Mouse (Mus musculus): ENCODE measurements around the gene Dohh. TPM values are rescaled to one million over a fixed set of nuclear protein-coding genes. Genes with fewer than 3 reads are reported as not detected.

Dohh gene
- polyA plus RNA-seq, 1 experiment from 2014 or later, result 71.9 TPM

DNA sequence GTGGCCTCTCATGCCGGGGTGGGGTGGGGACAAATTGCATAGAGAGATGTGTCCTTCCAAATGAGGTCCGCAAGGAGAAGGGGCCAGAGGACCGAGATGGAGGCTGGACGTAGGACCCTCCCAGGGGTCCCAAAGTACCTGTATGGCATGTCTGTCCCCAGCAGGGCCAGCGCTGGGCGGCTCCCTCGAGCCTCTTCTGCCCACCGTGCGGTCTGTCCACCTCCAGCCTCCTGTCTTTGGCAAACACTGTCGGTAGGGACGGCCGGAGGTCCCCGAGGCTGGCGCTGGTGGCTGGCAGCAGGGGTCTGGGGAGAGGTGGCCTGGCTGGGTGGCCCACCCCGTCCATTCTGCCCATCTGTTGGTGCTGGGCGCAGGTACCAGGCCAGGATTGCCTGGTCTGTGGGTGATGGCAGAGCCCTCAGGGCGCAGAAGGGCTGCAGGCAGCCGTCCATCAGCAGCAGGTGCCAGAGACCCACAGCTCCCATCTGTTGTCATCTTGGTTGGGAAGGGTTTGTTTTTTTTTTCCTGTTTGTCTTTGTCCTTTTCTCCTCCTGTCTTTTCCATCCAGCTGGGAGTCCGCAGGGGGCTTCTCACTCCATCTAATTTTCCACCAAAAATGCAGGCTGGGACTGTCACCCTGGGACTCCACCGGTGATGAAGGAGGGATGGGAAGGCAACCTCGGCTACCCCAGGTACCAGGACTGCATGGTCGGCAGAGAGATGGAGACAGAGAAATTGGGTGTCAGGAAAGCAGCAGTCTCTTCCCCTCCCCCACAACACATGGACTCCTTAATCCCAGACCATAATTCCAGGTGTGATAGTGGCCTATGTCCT, 16.4 kb downstream of the Dohh start:
- peak overlapping the region; percentile 94 for H3K27ac ChIP-seq
- no peak for ATAC-seq (ENCODE audit: insufficient number of reproducible peaks, insufficient read depth, low FRiP score, low TSS enrichment, low read depth)
- H3K9ac ChIP-seq (replicated peaks), result no peak overlapping the region
- no peaks in the 10 kb centered on the region for H3K9me3 ChIP-seq
- H3K4me3 ChIP-seq (replicated peaks), result no peak overlapping the region
- WGBS, result 50% methylated on average over 22 of the region's 22 CpGs
- peaks cover 29% of the 10 kb centered on the region for H3K27me3 ChIP-seq
- H3K4me1 ChIP-seq (replicated peaks), result peaks cover 64% of the 10 kb centered on the region
- peaks cover 50% of the 10 kb centered on the region for H3K36me3 ChIP-seq
- peak overlapping the region; percentile 32 for H3K4me2 ChIP-seq

DNA sequence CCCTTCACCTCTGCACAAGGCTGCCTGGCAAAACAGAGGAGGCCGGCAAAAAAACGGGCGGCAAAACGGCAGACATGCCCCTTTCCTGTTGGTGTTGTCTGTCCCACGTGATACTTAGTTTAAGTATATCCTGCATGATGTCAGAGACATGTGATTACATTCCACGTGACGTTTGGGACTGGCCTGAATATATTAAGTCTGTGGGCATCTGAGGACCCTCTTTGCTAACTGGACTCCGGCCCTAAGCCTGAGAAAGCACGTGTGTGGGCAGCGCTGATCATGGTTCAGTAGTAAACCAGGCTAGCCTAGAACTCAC, 16.9 kb downstream of the Dohh start:
- Histone ChIP-seq H3K27me3 (peaks cover 35% of the 10 kb centered on the region), H3K4me3 (replicated peaks) (no peak overlapping the region), H3K36me3 (peaks cover 55% of the 10 kb centered on the region), H3K4me1 (replicated peaks) (peaks cover 67% of the 10 kb centered on the region), H3K4me2 (peak overlapping the region; percentile 50; the same call in 1 of the 2 replicates), H3K27ac (peak overlapping the region; percentile 94), H3K9me3 (no peaks in the 10 kb centered on the region), H3K9ac (replicated peaks) (no peak overlapping the region)
- peak; percentile 3; the same call in 1 of the 2 replicates for ATAC-seq (ENCODE audit: insufficient number of reproducible peaks, insufficient read depth, low FRiP score, low TSS enrichment, low read depth)
- WGBS, result 23% methylated on average over 10 of the region's 10 CpGs

- ATAC-seq (ENCODE audit: insufficient number of reproducible peaks, insufficient read depth, low FRiP score, low TSS enrichment, low read depth), result peak; percentile 74
- Histone ChIP-seq H3K4me2 (peak overlapping the region; percentile 50), H3K9me3 (no peaks in the 10 kb centered on the region), H3K9ac (replicated peaks) (0 out of 2 replicates have a peak overlapping the region, but pooled peaks have one; percentile 31), H3K27ac (peak overlapping the region; percentile 94), H3K27me3 (peaks cover 40% of the 10 kb centered on the region), H3K36me3 (peaks cover 60% of the 10 kb centered on the region), H3K4me1 (replicated peaks) (peaks cover 69% of the 10 kb centered on the region), H3K4me3 (replicated peaks) (peak overlapping the region; percentile 17; the same call in 1 of the 2 replicates)
- 6% methylated on average over 18 of the region's 18 CpGs for WGBS
Observed at GRCm38 (mm10) chr10:81401521-81402226, 17.4 kb downstream of the Dohh start.

- Histone ChIP-seq H3K4me2 (peak overlapping the region; percentile 50), H3K4me1 (replicated peaks) (peaks cover 71% of the 10 kb centered on the region), H3K36me3 (peaks cover 62% of the 10 kb centered on the region), H3K9me3 (no peaks in the 10 kb centered on the region), H3K9ac (replicated peaks) (0 out of 2 replicates have a peak overlapping the region, but pooled peaks have one; percentile 31), H3K4me3 (replicated peaks) (peak overlapping the region; percentile 17; the same call in 1 of the 2 replicates), H3K27ac (peak overlapping the region; percentile 94), H3K27me3 (peaks cover 46% of the 10 kb centered on the region)
- ATAC-seq (ENCODE audit: insufficient number of reproducible peaks, insufficient read depth, low FRiP score, low TSS enrichment, low read depth), result peak; percentile 7; the same call in 1 of the 2 replicates
- WGBS, result 21% methylated on average over 7 of the region's 7 CpGs
Observed at GRCm38 (mm10) chr10:81402227-81402765, 18.1 kb downstream of the Dohh start.

GRCm38 (mm10) chr10:81403511-81403910, 19.3 kb downstream of the Dohh start:
- Histone ChIP-seq H3K4me1 (replicated peaks) (peaks cover 84% of the 10 kb centered on the region), H3K27ac (peak overlapping the region; percentile 94), H3K9me3 (no peaks in the 10 kb centered on the region), H3K27me3 (peaks cover 59% of the 10 kb centered on the region), H3K9ac (replicated peaks) (peak overlapping the region; percentile 40; the same call in 1 of the 2 replicates), H3K4me3 (replicated peaks) (no peak overlapping the region), H3K36me3 (peaks cover 57% of the 10 kb centered on the region), H3K4me2 (peak overlapping the region; percentile 50; the same call in 1 of the 2 replicates)
- no peak for ATAC-seq (ENCODE audit: insufficient number of reproducible peaks, insufficient read depth, low FRiP score, low TSS enrichment, low read depth)
- 54% methylated on average over 10 of the region's 10 CpGs for WGBS

GRCm38 (mm10) chr10:81404082-81404481, 19.9 kb downstream of the Dohh start:
- no peak for ATAC-seq (ENCODE audit: insufficient number of reproducible peaks, insufficient read depth, low FRiP score, low TSS enrichment, low read depth)
- Histone ChIP-seq H3K36me3 (peaks cover 54% of the 10 kb centered on the region), H3K27ac (no peak overlapping the region), H3K4me3 (replicated peaks) (no peak overlapping the region), H3K9me3 (no peaks in the 10 kb centered on the region), H3K4me1 (replicated peaks) (peaks cover 89% of the 10 kb centered on the region), H3K4me2 (no peak overlapping the region), H3K9ac (replicated peaks) (no peak overlapping the region), H3K27me3 (peaks cover 61% of the 10 kb centered on the region)
- 15% methylated on average over 9 of the region's 9 CpGs for WGBS

GRCm38 (mm10) chr10:81404720-81405119, 20.5 kb downstream of the Dohh start:
- ATAC-seq (ENCODE audit: insufficient number of reproducible peaks, insufficient read depth, low FRiP score, low TSS enrichment, low read depth), result no peak
- H3K27me3 ChIP-seq, result peaks cover 60% of the 10 kb centered on the region
- H3K27ac ChIP-seq, result peak overlapping the region; percentile 35; the same call in 1 of the 2 replicates
- H3K4me1 ChIP-seq (replicated peaks), result peaks cover 91% of the 10 kb centered on the region
- H3K36me3 ChIP-seq, result peaks cover 48% of the 10 kb centered on the region
- no peak overlapping the region for H3K4me3 ChIP-seq (replicated peaks)
- WGBS, result 62% methylated on average over 18 of the region's 18 CpGs
- no peaks in the 10 kb centered on the region for H3K9me3 ChIP-seq
- no peak overlapping the region for H3K9ac ChIP-seq (replicated peaks)
- no peak overlapping the region for H3K4me2 ChIP-seq

DNA sequence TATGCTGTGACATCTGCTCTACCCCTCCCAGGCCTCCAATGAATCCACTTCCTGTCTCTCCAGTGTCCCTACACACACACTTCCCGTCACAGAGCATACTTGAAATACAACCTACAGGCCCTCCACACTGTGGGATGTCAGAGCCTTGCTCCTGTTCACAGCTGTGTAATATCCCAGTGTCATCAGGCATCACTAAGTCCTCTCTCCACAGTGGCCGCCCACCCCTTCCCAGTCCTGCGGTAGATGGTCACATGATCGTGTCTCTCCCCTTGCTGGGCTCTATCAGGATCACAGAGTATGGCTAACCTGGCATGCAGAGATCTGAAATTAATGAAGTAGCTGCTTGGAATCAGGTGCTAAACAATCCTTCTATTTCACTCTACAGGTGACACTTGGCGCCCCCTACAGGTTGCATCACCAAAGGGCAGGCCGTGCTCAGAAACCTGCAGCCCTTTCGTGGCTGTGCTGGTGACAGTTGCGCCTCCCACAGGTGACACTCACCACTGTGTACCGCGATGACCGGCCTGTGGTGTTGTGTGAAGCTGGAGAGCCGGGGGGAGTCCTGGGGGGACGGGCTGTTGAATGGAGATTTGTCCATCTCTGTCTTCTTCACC, 21.5 kb downstream of the Dohh start:
- Histone ChIP-seq H3K9me3 (no peaks in the 10 kb centered on the region), H3K36me3 (peaks cover 40% of the 10 kb centered on the region), H3K4me1 (replicated peaks) (peaks cover 91% of the 10 kb centered on the region), H3K27ac (0 out of 2 replicates have a peak overlapping the region, but pooled peaks have one; percentile 17), H3K9ac (replicated peaks) (no peak overlapping the region), H3K4me2 (no peak overlapping the region), H3K4me3 (replicated peaks) (no peak overlapping the region), H3K27me3 (peaks cover 50% of the 10 kb centered on the region)
- ATAC-seq (ENCODE audit: insufficient number of reproducible peaks, insufficient read depth, low FRiP score, low TSS enrichment, low read depth), result no peak
- WGBS, result 44% methylated on average over 13 of the region's 13 CpGs

- WGBS, result 16% methylated on average over 24 of the region's 24 CpGs
- H3K4me1 ChIP-seq (replicated peaks), result peaks cover 90% of the 10 kb centered on the region
- H3K9me3 ChIP-seq, result no peaks in the 10 kb centered on the region
- H3K9ac ChIP-seq (replicated peaks), result peak overlapping the region; percentile 34; the same call in 1 of the 2 replicates
- H3K36me3 ChIP-seq, result peaks cover 45% of the 10 kb centered on the region
- peak overlapping the region; percentile 22 for H3K4me3 ChIP-seq (replicated peaks)
- peak overlapping the region; percentile 48 for H3K4me2 ChIP-seq
- H3K27me3 ChIP-seq, result peaks cover 48% of the 10 kb centered on the region
- ATAC-seq (ENCODE audit: insufficient number of reproducible peaks, insufficient read depth, low FRiP score, low TSS enrichment, low read depth), result no peak
- H3K27ac ChIP-seq, result 0 out of 2 replicates have a peak overlapping the region, but pooled peaks have one; percentile 17
Observed at GRCm38 (mm10) chr10:81406504-81407440, 22.5 kb downstream of the Dohh start.
